ENCODE assay signal across 12 mouse cellular contexts in genomic region chr5:65457846-65458245, GRCm38 (mm10). TPM values are rescaled to one million over a fixed set of nuclear protein-coding genes. Genes with fewer than 3 reads are reported as not detected.
DNase-seq lines count a peak whose midpoint lies in the region; ATAC-seq and TF ChIP-seq lines count a peak whose summit lies in the region.
"Had no signal": no experiment of that assay in that cellular context is flagged by ENCODE, and none has a peak within 500 bp of the region (broad histone marks: within the 10 kb centered on the region; RNA-seq: fewer than 3 reads in every experiment).

No protein-coding gene starts in this region.

- peak; percentile 52 for ATAC-seq in lung, postnatal 0 days
- no peak for ATAC-seq in intestine, embryonic 14.5 days (replicated peaks; ENCODE audit: low FRiP score, low TSS enrichment, low read depth)
- peak; percentile 82 for ATAC-seq in stomach, postnatal 0 days (ENCODE audit: low FRiP score, low TSS enrichment)
- ATAC-seq in hindbrain, embryonic 11.5 days (ENCODE audit: low FRiP score): no peak

- peak; percentile 73 for DNase-seq in lung, postnatal 0 days (ENCODE audit: low spot score)
- no peak for DNase-seq in lung, postnatal 14 days
- DNase-seq in fibroblast of lung, adult 2 months (ENCODE audit: low read depth): peak; percentile 64
- DNase-seq in intestine, embryonic 14.5 days (ENCODE audit: low spot score): no peak
- DNase-seq in stomach, postnatal 0 days (ENCODE audit: low spot score): peak; percentile 53
- no peak for DNase-seq in left cerebral cortex, postnatal 14 days (ENCODE audit: low spot score in 2 of 2)
- no peak for DNase-seq in hindbrain, embryonic 11.5 days (ENCODE audit: low spot score)
- no peak for DNase-seq in hindbrain, embryonic 10.5 days (ENCODE audit: low spot score)
- DNase-seq: thymus, postnatal 25 days had no signal

- no peak overlapping the region for H3K4me3 ChIP-seq in lung, postnatal 0 days (ENCODE audit: low read depth, low read length)
- H3K4me3 ChIP-seq in intestine, embryonic 14.5 days (ENCODE audit: low read depth, low read length): no peak overlapping the region
- no peak overlapping the region for H3K4me3 ChIP-seq in stomach, postnatal 0 days (ENCODE audit: low read depth, low read length)
- H3K4me3 ChIP-seq in hindbrain, embryonic 11.5 days (ENCODE audit: low read depth, low read length): no peak overlapping the region
- no peak overlapping the region for H3K4me3 ChIP-seq in hindbrain, embryonic 10.5 days

- intact Hi-C loops in left cerebral cortex, postnatal 14 days (cut with DNase I): no loop called here

- H3K9me3 ChIP-seq in lung, postnatal 0 days (ENCODE audit: low read length): no peaks in the 10 kb centered on the region
- H3K9me3 ChIP-seq in intestine, embryonic 14.5 days (ENCODE audit: control insufficient read depth, low read length): no peaks in the 10 kb centered on the region
- no peaks in the 10 kb centered on the region for H3K9me3 ChIP-seq in stomach, postnatal 0 days (ENCODE audit: control insufficient read depth, low read length)
- H3K9me3 ChIP-seq in hindbrain, embryonic 11.5 days (ENCODE audit: control insufficient read depth, low read length): no peaks in the 10 kb centered on the region
- H3K9me3 ChIP-seq in hindbrain, embryonic 10.5 days: no peaks in the 10 kb centered on the region

- H3K4me1 ChIP-seq in lung, postnatal 0 days (ENCODE audit: insufficient read depth, low read depth, low read length): peaks cover 4% of the 10 kb centered on the region; the same call in 1 of the 2 replicates
- peaks cover 8% of the 10 kb centered on the region for H3K4me1 ChIP-seq in intestine, embryonic 14.5 days (replicated peaks; ENCODE audit: control insufficient read depth, insufficient read depth, low read length)
- peaks cover 10% of the 10 kb centered on the region; the same call in 1 of the 2 replicates for H3K4me1 ChIP-seq in stomach, postnatal 0 days (replicated peaks; ENCODE audit: control insufficient read depth, insufficient read depth)
- H3K4me1 ChIP-seq in hindbrain, embryonic 11.5 days (replicated peaks; ENCODE audit: control insufficient read depth, insufficient read depth, low read length): no peaks in the 10 kb centered on the region
- H3K4me1 ChIP-seq in hindbrain, embryonic 10.5 days (replicated peaks): no peaks in the 10 kb centered on the region; the same call in 1 of the 2 replicates

- H3K9ac ChIP-seq in lung, postnatal 0 days (replicated peaks; ENCODE audit: low read depth): no peak overlapping the region
- no peak overlapping the region for H3K9ac ChIP-seq in intestine, embryonic 14.5 days (ENCODE audit: low read length)
- no peak overlapping the region for H3K9ac ChIP-seq in stomach, postnatal 0 days (ENCODE audit: low read length)
- H3K9ac ChIP-seq in hindbrain, embryonic 11.5 days (ENCODE audit: low read depth, low read length): no peak overlapping the region

- H3K36me3 ChIP-seq in lung, postnatal 0 days (ENCODE audit: insufficient read depth, low read length): no peaks in the 10 kb centered on the region
- no peaks in the 10 kb centered on the region for H3K36me3 ChIP-seq in intestine, embryonic 14.5 days (ENCODE audit: control insufficient read depth, insufficient read depth, low read length)
- no peaks in the 10 kb centered on the region; the same call in 1 of the 2 replicates for H3K36me3 ChIP-seq in stomach, postnatal 0 days (ENCODE audit: control insufficient read depth, insufficient read depth, low read length)
- H3K36me3 ChIP-seq in hindbrain, embryonic 11.5 days (ENCODE audit: control insufficient read depth, insufficient read depth, low read length): no peaks in the 10 kb centered on the region
- peaks cover 5% of the 10 kb centered on the region; the same call in 1 of the 2 replicates for H3K36me3 ChIP-seq in hindbrain, embryonic 10.5 days

- no peak overlapping the region for H3K4me2 ChIP-seq in lung, postnatal 0 days (replicated peaks; ENCODE audit: low read depth, low read length)
- H3K4me2 ChIP-seq in intestine, embryonic 14.5 days (ENCODE audit: low read length): no peak overlapping the region
- no peak overlapping the region for H3K4me2 ChIP-seq in stomach, postnatal 0 days (replicated peaks; ENCODE audit: low read depth)
- H3K4me2 ChIP-seq in hindbrain, embryonic 11.5 days (replicated peaks; ENCODE audit: low read depth, low read length): no peak overlapping the region

- WGBS in lung, postnatal 0 days: 47% methylated on average over 5 of the region's 5 CpGs
- 67% methylated on average over 5 of the region's 5 CpGs for WGBS in intestine, embryonic 14.5 days
- WGBS in stomach, postnatal 0 days: 33% methylated on average over 5 of the region's 5 CpGs
- WGBS in hindbrain, embryonic 11.5 days: 81% methylated on average over 5 of the region's 5 CpGs
- 83% methylated on average over 5 of the region's 5 CpGs for WGBS in hindbrain, embryonic 10.5 days

- TF ChIP-seq EP300 in lung, postnatal 0 days (IDR thresholded peaks at IDR 0.05): no peak
- no peak for TF ChIP-seq EP300 in stomach, postnatal 0 days (optimal IDR thresholded peaks at IDR 0.05)

- no peaks in the 10 kb centered on the region for H3K27me3 ChIP-seq in lung, postnatal 0 days (replicated peaks; ENCODE audit: insufficient read depth, low read length)
- H3K27me3 ChIP-seq in intestine, embryonic 14.5 days (replicated peaks; ENCODE audit: control insufficient read depth, insufficient read depth, low read length): no peaks in the 10 kb centered on the region
- H3K27me3 ChIP-seq in stomach, postnatal 0 days (ENCODE audit: control insufficient read depth, insufficient read depth, low read length): no peaks in the 10 kb centered on the region
- no peaks in the 10 kb centered on the region for H3K27me3 ChIP-seq in hindbrain, embryonic 11.5 days (ENCODE audit: control insufficient read depth, insufficient read depth, low read length)
- H3K27me3 ChIP-seq in hindbrain, embryonic 10.5 days (ENCODE audit: insufficient read depth, poor library complexity, severe bottlenecking): no peaks in the 10 kb centered on the region

- no peak for TF ChIP-seq CTCF in lung, postnatal 0 days (IDR thresholded peaks at IDR 0.05)
- TF ChIP-seq CTCF in stomach, postnatal 0 days (IDR thresholded peaks at IDR 0.05; ENCODE audit: low read depth): no peak

- peak overlapping the region; percentile 84 for H3K27ac ChIP-seq in lung, postnatal 0 days (ENCODE audit: low read length)
- H3K27ac ChIP-seq in intestine, embryonic 14.5 days (ENCODE audit: low read depth): peak overlapping the region; percentile 64
- peak overlapping the region; percentile 79 for H3K27ac ChIP-seq in stomach, postnatal 0 days (replicated peaks)
- no peak overlapping the region for H3K27ac ChIP-seq in hindbrain, embryonic 11.5 days (ENCODE audit: low read depth, low read length)
- no peak overlapping the region for H3K27ac ChIP-seq in hindbrain, embryonic 10.5 days

RNA-seq across cellular contexts. Expression of gene Ugdh, which starts 22.1 kb away (rescaled TPM):
- polyA plus RNA-seq in lung, postnatal 0 days (2015; fragmentation: Nextera tagmentation; extraction: Ambion mirVana): 71.9 and 77.3 TPM in 2 replicates
- 108 and 111 TPM in 2 replicates for polyA plus RNA-seq in intestine, embryonic 14.5 days (2014; fragmentation: Nextera tagmentation; extraction: Ambion mirVana)
- polyA plus RNA-seq in stomach, postnatal 0 days (2015; fragmentation: Nextera tagmentation; extraction: Ambion mirVana): 281 and 313 TPM in 2 replicates
- 10 to 100 TPM; 24.8 to 25.7 TPM for total RNA-seq in left cerebral cortex, postnatal 14 days (2021)
- polyA plus RNA-seq in hindbrain, embryonic 11.5 days (2014; fragmentation: Nextera tagmentation; extraction: Ambion mirVana): 69.0 and 70.3 TPM in 2 replicates
- polyA plus RNA-seq in hindbrain, embryonic 10.5 days (2016; fragmentation: Nextera tagmentation; extraction: Ambion mirVana): 52.0 and 62.9 TPM in 2 replicates

RNA-seq across cellular contexts. Expression of gene Gm43552, which starts 34.8 kb away (rescaled TPM):
- not detected in 2 replicates for polyA plus RNA-seq in lung, postnatal 0 days (2015; fragmentation: Nextera tagmentation; extraction: Ambion mirVana)
- 2.4 TPM in 1 of 2 replicates, not detected in the other for polyA plus RNA-seq in intestine, embryonic 14.5 days (2014; fragmentation: Nextera tagmentation; extraction: Ambion mirVana)
- polyA plus RNA-seq in stomach, postnatal 0 days (2015; fragmentation: Nextera tagmentation; extraction: Ambion mirVana): not detected in 2 replicates
- total RNA-seq in left cerebral cortex, postnatal 14 days (2021): 1 to 10 TPM in 1 of 2 experiments, not detected in 1; 3.4 TPM
- 1.3 TPM in 1 of 2 replicates, not detected in the other for polyA plus RNA-seq in hindbrain, embryonic 11.5 days (2014; fragmentation: Nextera tagmentation; extraction: Ambion mirVana)
- polyA plus RNA-seq in hindbrain, embryonic 10.5 days (2016; fragmentation: Nextera tagmentation; extraction: Ambion mirVana): not detected in 2 replicates
- total RNA-seq: MEL had no signal
- polyA plus RNA-seq: kidney, embryonic 14.5 days; liver, embryonic 16.5 days had no signal

Comparison
In these comparisons a context has a peak if more than half of its experiments do, and no peak if none do; other contexts are left out.
1. DNase-seq: peak in lung, postnatal 0 days (single experiment), fibroblast of lung, adult 2 months (single experiment) and stomach, postnatal 0 days (single experiment); none in lung, postnatal 14 days (single experiment), intestine, embryonic 14.5 days (single experiment), left cerebral cortex, postnatal 14 days (0 of 2), hindbrain, embryonic 11.5 days (single experiment) and hindbrain, embryonic 10.5 days (single experiment).
2. ATAC-seq: peak in lung, postnatal 0 days (single experiment) and stomach, postnatal 0 days (single experiment); none in intestine, embryonic 14.5 days (single experiment) and hindbrain, embryonic 11.5 days (single experiment).
3. H3K27ac ChIP-seq: peak in lung, postnatal 0 days (single experiment), intestine, embryonic 14.5 days (single experiment) and stomach, postnatal 0 days (single experiment); none in hindbrain, embryonic 11.5 days (single experiment) and hindbrain, embryonic 10.5 days (single experiment).